Mouse (Mus musculus) midbrain, embryonic 14.5 days (tissue): ENCODE results near the gene Ckmt1. TPM values are rescaled to one million over a fixed set of nuclear protein-coding genes. Genes with fewer than 3 reads are reported as not detected.

Source experiments
- ATAC-seq: fragments of 200-750 bp; cut with Nextera tagmentation; 2 replicates; pipeline ENCODE4 v1.8.0; 2017; ENCODE audit warnings: moderate number of reproducible peaks, moderate library complexity; ENCODE audit not compliant: low FRiP score, low TSS enrichment
- DNase-seq: peaks from one replicate; pipeline ENCODE4 v3.0.0-alpha.2; 2015
- H3K27ac ChIP-seq: fragments of 300-500 bp; sonication (generic); replicated peaks from 2 replicates; pipeline ENCODE4 v1.5.1; 2014; ENCODE audit warnings: mild to moderate bottlenecking, low read depth, low read length, moderate library complexity
- H3K27me3 ChIP-seq: fragments of 300-500 bp; sonication (generic); 2 replicates; pipeline ENCODE4 v1.6.1; 2014; ENCODE audit warnings: low read length, control low read depth, mixed read lengths; ENCODE audit not compliant: control insufficient read depth, insufficient read depth
- H3K36me3 ChIP-seq: fragments of 300-500 bp; sonication (generic); 2 replicates; pipeline ENCODE4 v1.6.1; 2014; ENCODE audit warnings: low read length, control low read depth; ENCODE audit not compliant: control insufficient read depth, insufficient read depth
- H3K4me1 ChIP-seq: fragments of 300-500 bp; sonication (generic); 2 replicates; pipeline ENCODE4 v1.6.1; 2014; ENCODE audit warnings: mild to moderate bottlenecking, antibody characterized with exemption, low read length, control low read depth; ENCODE audit not compliant: control insufficient read depth, insufficient read depth
- H3K4me2 ChIP-seq: fragments of 300-500 bp; sonication (generic); 2 replicates; pipeline ENCODE4 v1.6.1; 2014; ENCODE audit warnings: mild to moderate bottlenecking, low read length, moderate library complexity
- H3K4me3 ChIP-seq: fragments of 300-500 bp; sonication (generic); replicated peaks from 2 replicates; pipeline ENCODE4 v1.5.1; 2014; ENCODE audit warnings: low read depth, low read length
- H3K9ac ChIP-seq: fragments of 300-500 bp; sonication (generic); replicated peaks from 2 replicates; pipeline ENCODE4 v1.6.1; 2014; ENCODE audit warnings: mild to moderate bottlenecking, low read length, moderate library complexity
- H3K9me3 ChIP-seq: fragments of 300-500 bp; sonication (generic); 2 replicates; pipeline ENCODE4 v1.6.1; 2016; ENCODE audit warnings: low read length, control low read depth, mixed read lengths; ENCODE audit not compliant: control insufficient read depth
- WGBS: fragments of 180-500 bp; shearing (Covaris S2); extraction: QIAGEN DNeasy Blood & Tissue Kit; methylation state at CpG from one replicate; pipeline ENCODE4 v1.1.7; 2014; 5-methylcytosine and 5-hydroxymethylcytosine counted together
- polyA plus RNA-seq: library from polyadenylated mRNA; unstranded; fragments of >200 nt; fragmentation: Nextera tagmentation; extraction: Ambion mirVana; gene quantifications from 2 replicates; pipeline ENCODE4 v1.2.1, GENCODE M21; 2014

The Ckmt1 gene
- 40.0 and 47.3 TPM in 2 replicates for polyA plus RNA-seq

- H3K4me3 ChIP-seq = peak within 1 kb of the TSS; percentile 45
- WGBS = 63% methylated on average over 5 of the region's 5 CpGs
- H3K27ac ChIP-seq = peak within 1 kb of the TSS; percentile 39
- peaks cover 14% of the 10 kb centered on the region for H3K4me1 ChIP-seq
- no peak for ATAC-seq
- DNase-seq = no peak
- H3K36me3 ChIP-seq = no peaks in the 10 kb centered on the region
- H3K4me2 ChIP-seq = peak within 1 kb of the TSS; percentile 62
- H3K9me3 ChIP-seq = no peaks in the 10 kb centered on the region
- peaks cover 9% of the 10 kb centered on the region; the same call in 1 of the 2 replicates for H3K27me3 ChIP-seq
- H3K9ac ChIP-seq = peak within 1 kb of the TSS; percentile 65
Measured at GRCm38 (mm10) chr2:121357494-121357893, at the start of gene Ckmt1. Ckmt1 (plus strand) TSS chr2:121357714.

- Histone ChIP-seq H3K27me3 (no peaks in the 10 kb centered on the region), H3K4me1 (no peaks in the 10 kb centered on the region), H3K9me3 (no peaks in the 10 kb centered on the region), H3K9ac (no peak overlapping the region), H3K4me3 (no peak overlapping the region), H3K36me3 (peaks cover 62% of the 10 kb centered on the region), H3K4me2 (no peak overlapping the region), H3K27ac (no peak overlapping the region)
- WGBS = 54% methylated on average over 5 of the region's 5 CpGs
- ATAC-seq (no peak), DNase-seq (no peak)
Measured at GRCm38 (mm10) chr2:121308997-121309416, 48.5 kb upstream of the Ckmt1 start.

GRCm38 (mm10) chr2:121316278-121316677, 41.2 kb upstream of the Ckmt1 start:
- Histone ChIP-seq H3K9me3 (no peaks in the 10 kb centered on the region), H3K4me1 (no peaks in the 10 kb centered on the region), H3K4me3 (no peak overlapping the region), H3K36me3 (peaks cover 29% of the 10 kb centered on the region), H3K4me2 (no peak overlapping the region), H3K27ac (no peak overlapping the region), H3K27me3 (no peaks in the 10 kb centered on the region), H3K9ac (no peak overlapping the region)
- DNase-seq = no peak
- 85% methylated on average over 8 of the region's 8 CpGs for WGBS
- no peak for ATAC-seq

GRCm38 (mm10) chr2:121323041-121323440, 34.5 kb upstream of the Ckmt1 start:
- H3K4me2 ChIP-seq = no peak overlapping the region
- H3K36me3 ChIP-seq = peaks cover 12% of the 10 kb centered on the region; the same call in 1 of the 2 replicates
- H3K27ac ChIP-seq = no peak overlapping the region
- H3K27me3 ChIP-seq = no peaks in the 10 kb centered on the region
- DNase-seq (no peak), ATAC-seq (no peak)
- no peak overlapping the region for H3K4me3 ChIP-seq
- H3K4me1 ChIP-seq = no peaks in the 10 kb centered on the region
- H3K9ac ChIP-seq = no peak overlapping the region
- 94% methylated on average over 10 of the region's 10 CpGs for WGBS
- no peaks in the 10 kb centered on the region for H3K9me3 ChIP-seq

GRCm38 (mm10) chr2:121323693-121324470, 33.6 kb upstream of the Ckmt1 start:
- no peak overlapping the region for H3K9ac ChIP-seq
- DNase-seq = no peak
- no peaks in the 10 kb centered on the region for H3K4me1 ChIP-seq
- H3K27me3 ChIP-seq = no peaks in the 10 kb centered on the region
- H3K36me3 ChIP-seq = peaks cover 13% of the 10 kb centered on the region; the same call in 1 of the 2 replicates
- no peak overlapping the region for H3K4me2 ChIP-seq
- no peak overlapping the region for H3K4me3 ChIP-seq
- 93% methylated on average over 10 of the region's 10 CpGs for WGBS
- H3K27ac ChIP-seq = no peak overlapping the region
- no peak for ATAC-seq
- no peaks in the 10 kb centered on the region for H3K9me3 ChIP-seq

- DNase-seq (no peak), ATAC-seq (no peak)
- H3K4me3 ChIP-seq = no peak overlapping the region
- H3K9me3 ChIP-seq = no peaks in the 10 kb centered on the region
- no peaks in the 10 kb centered on the region for H3K27me3 ChIP-seq
- H3K4me2 ChIP-seq = no peak overlapping the region
- no peak overlapping the region for H3K9ac ChIP-seq
- WGBS = 90% methylated on average over 2 of the region's 2 CpGs
- H3K4me1 ChIP-seq = no peaks in the 10 kb centered on the region
- H3K36me3 ChIP-seq = peaks cover 28% of the 10 kb centered on the region
- H3K27ac ChIP-seq = no peak overlapping the region
Measured at GRCm38 (mm10) chr2:121329492-121329891, 28.0 kb upstream of the Ckmt1 start.

- no peak for DNase-seq
- Histone ChIP-seq H3K36me3 (peaks cover 36% of the 10 kb centered on the region), H3K27ac (no peak overlapping the region)
Measured at GRCm38 (mm10) chr2:121339057-121339456, 18.5 kb upstream of the Ckmt1 start.

GRCm38 (mm10) chr2:121353156-121353555, 4.4 kb upstream of the Ckmt1 start:
- no peak overlapping the region for H3K9ac ChIP-seq
- peaks cover 11% of the 10 kb centered on the region for H3K4me1 ChIP-seq
- WGBS = 66% methylated on average over 8 of the region's 8 CpGs
- H3K9me3 ChIP-seq = no peaks in the 10 kb centered on the region
- peaks cover 15% of the 10 kb centered on the region for H3K36me3 ChIP-seq
- no peak overlapping the region for H3K4me3 ChIP-seq
- H3K4me2 ChIP-seq = no peak overlapping the region
- DNase-seq (no peak), ATAC-seq (no peak)
- peaks cover 9% of the 10 kb centered on the region; the same call in 1 of the 2 replicates for H3K27me3 ChIP-seq
- no peak overlapping the region for H3K27ac ChIP-seq

More at GRCm38 (mm10) chr2:121339057-121339456, 18.5 kb upstream of the Ckmt1 start:
- no peak overlapping the region for H3K4me2 ChIP-seq
- no peaks in the 10 kb centered on the region for H3K9me3 ChIP-seq
- no peak for ATAC-seq
- no peak overlapping the region for H3K9ac ChIP-seq
- no peaks in the 10 kb centered on the region for H3K27me3 ChIP-seq
- no peak overlapping the region for H3K4me3 ChIP-seq
- H3K4me1 ChIP-seq = no peaks in the 10 kb centered on the region

GRCm38 (mm10) chr2:121354378-121354777, 3.1 kb upstream of the Ckmt1 start:
- Histone ChIP-seq H3K4me1 (peaks cover 14% of the 10 kb centered on the region), H3K27ac (peak overlapping the region; percentile 87), H3K36me3 (peaks cover 3% of the 10 kb centered on the region), H3K27me3 (peaks cover 9% of the 10 kb centered on the region; the same call in 1 of the 2 replicates), H3K9me3 (no peaks in the 10 kb centered on the region), H3K4me3 (peak overlapping the region; percentile 58), H3K4me2 (peak overlapping the region; percentile 55), H3K9ac (peak overlapping the region; percentile 75)
- DNase-seq (no peak), ATAC-seq (no peak)
- WGBS = 6% methylated on average over 6 of the region's 6 CpGs
